Mouse (Mus musculus) ES-Bruce4 (cell line): Measurements from ENCODE around the gene Pdzd2. TPM values are rescaled to one million over a fixed set of nuclear protein-coding genes. Genes with fewer than 3 reads are reported as not detected.

ENCODE experiments used
- H3K27ac ChIP-seq: 2 replicates; pipeline ENCODE4 v1.5.1; 2012; ENCODE audit warnings: low read length, inconsistent platforms; ENCODE audit not compliant: insufficient read depth
- H3K27me3 ChIP-seq: 2 replicates; pipeline ENCODE4 v1.6.1; 2012; ENCODE audit warnings: mild to moderate bottlenecking, low read length, inconsistent platforms; ENCODE audit not compliant: control insufficient read depth, poor library complexity, insufficient read depth, severe bottlenecking
- H3K36me3 ChIP-seq: 2 replicates; pipeline ENCODE4 v1.6.1; 2012; ENCODE audit warnings: inconsistent platforms, mild to moderate bottlenecking, low read length, moderate library complexity; ENCODE audit not compliant: control insufficient read depth, poor library complexity, insufficient read depth, severe bottlenecking
- H3K4me1 ChIP-seq: one replicate; pipeline ENCODE4 v1.8.1; 2011; ENCODE audit warnings: low read length; ENCODE audit not compliant: control insufficient read depth, insufficient read depth
- H3K4me3 ChIP-seq: 2 replicates; pipeline ENCODE4 v1.5.1; 2011; ENCODE audit warnings: low read depth, mild to moderate bottlenecking, low read length
- H3K9ac ChIP-seq: 2 replicates; pipeline ENCODE4 v1.6.1; 2012; ENCODE audit warnings: low read depth, mild to moderate bottlenecking, inconsistent platforms; ENCODE audit not compliant: poor library complexity, severe bottlenecking
- H3K9me3 ChIP-seq: replicated peaks from 2 replicates; pipeline ENCODE4 v1.6.1; 2012; ENCODE audit warnings: mild to moderate bottlenecking, low read length, inconsistent platforms; ENCODE audit not compliant: control insufficient read depth, poor library complexity, insufficient read depth, severe bottlenecking
- CTCF ChIP-seq: IDR thresholded peaks from one replicate; pipeline ENCODE4 v1.8.1; 2011; ENCODE audit warnings: low read depth, low read length
- EP300 ChIP-seq: IDR thresholded peaks from 2 replicates; pipeline ENCODE4 v1.6.1; 2011; ENCODE audit warnings: low read depth, low read length; ENCODE audit not compliant: insufficient read depth
- POLR2A ChIP-seq: IDR thresholded peaks from one replicate; pipeline ENCODE4 v1.8.1; 2011; ENCODE audit warnings: low read length; ENCODE audit not compliant: insufficient read depth
- polyA plus RNA-seq: library from polyadenylated mRNA; stranded (reverse); fragments of >200 nt; gene quantifications from 2 replicates; pipeline ENCODE4 v1.2.4, GENCODE M21; 2011; ENCODE audit warnings: low read depth; ENCODE audit not compliant: missing spikeins, insufficient read depth, insufficient read length

The Pdzd2 gene
- polyA plus RNA-seq, 1 experiment: 7.3 TPM

- no peaks in the 10 kb centered on the region for H3K27me3 ChIP-seq
- H3K9ac ChIP-seq: no peak overlapping the region
- no peaks in the 10 kb centered on the region for H3K9me3 ChIP-seq
- TF ChIP-seq EP300 (no peak), POLR2A (no peak), CTCF (no peak)
- no peak overlapping the region for H3K27ac ChIP-seq
- no peaks in the 10 kb centered on the region for H3K36me3 ChIP-seq
- H3K4me3 ChIP-seq: no peak overlapping the region
- peaks cover 3% of the 10 kb centered on the region for H3K4me1 ChIP-seq
Measured at GRCm38 (mm10) chr15:12431188-12431587, 308.5 kb downstream of the Pdzd2 start.

GRCm38 (mm10) chr15:12430670-12431069 lies 309.1 kb downstream of the Pdzd2 start:
- no peaks in the 10 kb centered on the region for H3K9me3 ChIP-seq
- no peak overlapping the region for H3K27ac ChIP-seq
- no peak overlapping the region for H3K9ac ChIP-seq
- no peaks in the 10 kb centered on the region for H3K27me3 ChIP-seq
- H3K4me1 ChIP-seq: peaks cover 4% of the 10 kb centered on the region
- no peaks in the 10 kb centered on the region for H3K36me3 ChIP-seq
- no peak for TF ChIP-seq POLR2A
- no peak for TF ChIP-seq CTCF
- TF ChIP-seq EP300: no peak
- H3K4me3 ChIP-seq: no peak overlapping the region

GRCm38 (mm10) chr15:12429572-12430431 lies 309.9 kb downstream of the Pdzd2 start:
- H3K4me3 ChIP-seq: no peak overlapping the region
- peaks cover 4% of the 10 kb centered on the region for H3K4me1 ChIP-seq
- H3K27me3 ChIP-seq: no peaks in the 10 kb centered on the region
- TF ChIP-seq POLR2A (no peak), CTCF (no peak), EP300 (no peak)
- no peak overlapping the region for H3K27ac ChIP-seq
- H3K9me3 ChIP-seq: no peaks in the 10 kb centered on the region
- H3K36me3 ChIP-seq: no peaks in the 10 kb centered on the region
- H3K9ac ChIP-seq: no peak overlapping the region

- TF ChIP-seq CTCF (no peak), EP300 (no peak), POLR2A (no peak)
- H3K27ac ChIP-seq: no peak overlapping the region
- no peaks in the 10 kb centered on the region for H3K9me3 ChIP-seq
- H3K4me1 ChIP-seq: peaks cover 4% of the 10 kb centered on the region
- no peaks in the 10 kb centered on the region for H3K36me3 ChIP-seq
- H3K27me3 ChIP-seq: no peaks in the 10 kb centered on the region
- H3K9ac ChIP-seq: no peak overlapping the region
- H3K4me3 ChIP-seq: no peak overlapping the region
Measured at GRCm38 (mm10) chr15:12427818-12428217, 311.9 kb downstream of the Pdzd2 start.

- Histone ChIP-seq H3K27me3 (no peaks in the 10 kb centered on the region), H3K9me3 (no peaks in the 10 kb centered on the region), H3K27ac (no peak overlapping the region), H3K9ac (no peak overlapping the region), H3K36me3 (no peaks in the 10 kb centered on the region), H3K4me1 (peaks cover 4% of the 10 kb centered on the region), H3K4me3 (no peak overlapping the region)
- TF ChIP-seq POLR2A: no peak
- TF ChIP-seq EP300: no peak
- TF ChIP-seq CTCF: no peak
Measured at GRCm38 (mm10) chr15:12426342-12426741, 313.4 kb downstream of the Pdzd2 start.

- Histone ChIP-seq H3K27me3 (no peaks in the 10 kb centered on the region), H3K9me3 (no peaks in the 10 kb centered on the region), H3K9ac (0 out of 2 replicates have a peak overlapping the region, but pooled peaks have one; percentile 0), H3K4me3 (peak overlapping the region; percentile 38; the same call in 1 of the 2 replicates), H3K36me3 (no peaks in the 10 kb centered on the region), H3K27ac (peak overlapping the region; percentile 39), H3K4me1 (peaks cover 4% of the 10 kb centered on the region)
- TF ChIP-seq CTCF (no peak), POLR2A (no peak), EP300 (0 out of 2 replicates have a peak, but pooled peaks have one; percentile 5)
Measured at GRCm38 (mm10) chr15:12425049-12425627, 314.6 kb downstream of the Pdzd2 start.
